Mouse (Mus musculus) effector memory CD4-positive, alpha-beta T cell, adult 5 months (primary cell): Measurements from ENCODE around the gene Scp2. TPM values are rescaled to one million over a fixed set of nuclear protein-coding genes. Genes with fewer than 3 reads are reported as not detected.

Experiments
- polyA plus RNA-seq: library from polyadenylated mRNA; unstranded; fragments of 100-300 nt; shearing (Covaris generic); gene quantifications from one replicate; pipeline ENCODE4 v1.2.1, GENCODE M21; 2017

The Scp2 gene
- 223 TPM for polyA plus RNA-seq

GRCm38 (mm10) chr4:108144880-108145279 lies at the start of gene Scp2:
Gene Scp2, minus strand, starts transcription at chr4:108144998.

GRCm38 (mm10) chr4:108165152-108165895 lies 20.5 kb upstream of the Scp2 start, which contains the start of gene Echdc2:
Gene Echdc2, plus strand, starts transcription at chr4:108165437.

GRCm38 (mm10) chr4:108096345-108096744 lies 48.5 kb downstream of the Scp2 start, which contains the start of gene Podn:
Gene Podn, minus strand, starts transcription at chr4:108096445.

Other genes starting within 250 kb of the Scp2 start
- gene Cpt2, start 221.4 kb downstream of the Scp2 start, polyA plus RNA-seq: 3.3 TPM
- gene Slc1a7, start 176.7 kb downstream of the Scp2 start, polyA plus RNA-seq: not detected
- gene Podn, start 48.6 kb downstream of the Scp2 start, polyA plus RNA-seq: not detected
- gene Echdc2, start 20.4 kb upstream of the Scp2 start, polyA plus RNA-seq: 2.1 TPM
- gene Zyg11a, start 73.0 kb upstream of the Scp2 start, polyA plus RNA-seq: not detected
- gene Zyg11b, start 156.1 kb upstream of the Scp2 start, polyA plus RNA-seq: 21.8 TPM
- gene Coa7, start 183.1 kb upstream of the Scp2 start, polyA plus RNA-seq: 31.6 TPM
- not detected for gene Shisal2a, start 238.4 kb upstream of the Scp2 start, polyA plus RNA-seq